ENCODE assay signal across 28 mouse cellular contexts in the genomic region with DNA sequence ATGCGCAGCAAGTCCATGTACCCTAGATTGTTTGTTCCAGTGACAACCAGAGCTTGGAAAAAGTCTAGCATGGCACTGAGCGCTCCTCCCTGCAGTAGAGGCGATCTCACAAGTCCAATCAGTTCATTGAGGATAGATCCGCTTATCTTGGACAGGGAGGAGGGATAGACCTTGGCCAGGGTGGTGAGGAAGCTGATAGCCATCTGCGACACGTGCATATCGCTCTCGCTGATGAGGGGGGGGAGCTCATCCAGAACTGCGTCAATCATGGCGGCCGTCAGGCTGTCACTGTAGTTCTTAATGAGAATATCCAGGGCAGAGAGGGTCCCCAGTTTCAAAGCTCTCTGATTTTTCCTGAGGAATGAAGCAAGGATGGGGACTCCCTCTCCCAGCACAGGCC. TPM values are rescaled to one million over a fixed set of nuclear protein-coding genes. Genes with fewer than 3 reads are reported as not detected.
A peak's percentile ranks its signal among the peaks of the same experiment; 100 is the strongest.
DNase-seq lines count a peak whose midpoint lies in the region; ATAC-seq lines count a peak whose summit lies in the region.
"Had no signal": no experiment of that assay in that cellular context is flagged by ENCODE, and none has a peak within 500 bp of the region (broad histone marks: within the 10 kb centered on the region; RNA-seq: fewer than 3 reads in every experiment).

No protein-coding gene starts in this region.

- H3K9ac ChIP-seq in forebrain, embryonic 14.5 days (ENCODE audit: low read length): no peak overlapping the region
- no peak overlapping the region for H3K9ac ChIP-seq in forebrain, embryonic 13.5 days
- no peak overlapping the region for H3K9ac ChIP-seq in midbrain, embryonic 11.5 days (ENCODE audit: low read length)
- no peak overlapping the region for H3K9ac ChIP-seq in midbrain, embryonic 14.5 days (replicated peaks; ENCODE audit: low read length)
- no peak overlapping the region for H3K9ac ChIP-seq in midbrain, embryonic 16.5 days (ENCODE audit: low read depth, low read length)
- H3K9ac ChIP-seq: embryonic facial prominence, embryonic 13.5 days; embryonic facial prominence, embryonic 15.5 days; forebrain, embryonic 12.5 days had no signal

- no peaks in the 10 kb centered on the region for H3K9me3 ChIP-seq in forebrain, embryonic 14.5 days (replicated peaks; ENCODE audit: control insufficient read depth, low read length)
- H3K9me3 ChIP-seq in forebrain, embryonic 13.5 days (replicated peaks): no peaks in the 10 kb centered on the region
- H3K9me3 ChIP-seq in midbrain, embryonic 11.5 days (ENCODE audit: control insufficient read depth, low read length): no peaks in the 10 kb centered on the region
- no peaks in the 10 kb centered on the region for H3K9me3 ChIP-seq in midbrain, embryonic 10.5 days (replicated peaks)
- no peaks in the 10 kb centered on the region for H3K9me3 ChIP-seq in midbrain, embryonic 14.5 days (ENCODE audit: control insufficient read depth, low read length)
- no peaks in the 10 kb centered on the region for H3K9me3 ChIP-seq in midbrain, embryonic 16.5 days (replicated peaks; ENCODE audit: control insufficient read depth, low read length, poor library complexity, severe bottlenecking)
- H3K9me3 ChIP-seq: embryonic facial prominence, embryonic 13.5 days; embryonic facial prominence, embryonic 15.5 days; forebrain, embryonic 10.5 days; forebrain, embryonic 12.5 days; G1E had no signal

- WGBS in forebrain, embryonic 14.5 days: 96% methylated on average over 11 of the region's 11 CpGs
- 87% methylated on average over 11 of the region's 11 CpGs for WGBS in forebrain, embryonic 13.5 days
- whole genome bisulfite sequencing in midbrain, embryonic 11.5 days: 97% methylated on average over 11 of the region's 11 CpGs
- WGBS in midbrain, embryonic 10.5 days: 95% methylated on average over 11 of the region's 11 CpGs
- 86% methylated on average over 11 of the region's 11 CpGs for WGBS in midbrain, embryonic 14.5 days
- WGBS in midbrain, embryonic 16.5 days: 81% methylated on average over 11 of the region's 11 CpGs

- no peaks in the 10 kb centered on the region for H3K27me3 ChIP-seq in forebrain, embryonic 14.5 days (replicated peaks; ENCODE audit: control insufficient read depth, insufficient read depth, low read length)
- H3K27me3 ChIP-seq in forebrain, embryonic 13.5 days: no peaks in the 10 kb centered on the region
- H3K27me3 ChIP-seq in midbrain, embryonic 11.5 days (ENCODE audit: control insufficient read depth, insufficient read depth, low read length): no peaks in the 10 kb centered on the region
- no peaks in the 10 kb centered on the region for H3K27me3 ChIP-seq in midbrain, embryonic 10.5 days (ENCODE audit: low read depth, poor library complexity, severe bottlenecking)
- H3K27me3 ChIP-seq in midbrain, embryonic 14.5 days (ENCODE audit: control insufficient read depth, insufficient read depth, low read length): no peaks in the 10 kb centered on the region
- no peaks in the 10 kb centered on the region for H3K27me3 ChIP-seq in midbrain, embryonic 16.5 days (ENCODE audit: control insufficient read depth, insufficient read depth, low read depth, low read length)
- H3K27me3 ChIP-seq: CH12.LX; embryonic facial prominence, embryonic 13.5 days; embryonic facial prominence, embryonic 15.5 days; forebrain, embryonic 12.5 days; Patski had no signal

- H3K4me3 ChIP-seq in forebrain, embryonic 14.5 days (ENCODE audit: low read depth, low read length): no peak overlapping the region
- no peak overlapping the region for H3K4me3 ChIP-seq in forebrain, embryonic 13.5 days
- H3K4me3 ChIP-seq in midbrain, embryonic 11.5 days (ENCODE audit: low read depth, low read length): no peak overlapping the region
- H3K4me3 ChIP-seq in midbrain, embryonic 10.5 days: no peak overlapping the region
- H3K4me3 ChIP-seq in midbrain, embryonic 14.5 days (replicated peaks; ENCODE audit: low read depth, low read length): no peak overlapping the region
- no peak overlapping the region for H3K4me3 ChIP-seq in midbrain, embryonic 16.5 days (ENCODE audit: low read depth, low read length)
- H3K4me3 ChIP-seq: embryonic facial prominence, embryonic 13.5 days; embryonic facial prominence, embryonic 15.5 days; erythroblast, embryonic 14.5 days; forebrain, embryonic 10.5 days; forebrain, embryonic 12.5 days had no signal

- no peaks in the 10 kb centered on the region for H3K4me1 ChIP-seq in forebrain, embryonic 14.5 days (ENCODE audit: control insufficient read depth, insufficient read depth, low read length)
- no peaks in the 10 kb centered on the region for H3K4me1 ChIP-seq in forebrain, embryonic 13.5 days
- no peaks in the 10 kb centered on the region for H3K4me1 ChIP-seq in midbrain, embryonic 11.5 days (ENCODE audit: control insufficient read depth, insufficient read depth, low read length)
- no peaks in the 10 kb centered on the region for H3K4me1 ChIP-seq in midbrain, embryonic 10.5 days
- no peaks in the 10 kb centered on the region for H3K4me1 ChIP-seq in midbrain, embryonic 14.5 days (ENCODE audit: control insufficient read depth, insufficient read depth, low read length)
- H3K4me1 ChIP-seq in midbrain, embryonic 16.5 days (ENCODE audit: control insufficient read depth, insufficient read depth, low read length): no peaks in the 10 kb centered on the region
- H3K4me1 ChIP-seq: embryonic facial prominence, embryonic 13.5 days; embryonic facial prominence, embryonic 15.5 days; forebrain, embryonic 10.5 days; forebrain, embryonic 12.5 days had no signal

- peaks cover 84% of the 10 kb centered on the region for H3K36me3 ChIP-seq in forebrain, embryonic 14.5 days (ENCODE audit: control insufficient read depth, insufficient read depth, low read length)
- peaks cover 85% of the 10 kb centered on the region for H3K36me3 ChIP-seq in forebrain, embryonic 13.5 days (ENCODE audit: poor library complexity, severe bottlenecking)
- H3K36me3 ChIP-seq in midbrain, embryonic 11.5 days (ENCODE audit: control insufficient read depth, insufficient read depth, low read length): peaks cover 25% of the 10 kb centered on the region
- peaks cover 100% of the 10 kb centered on the region for H3K36me3 ChIP-seq in midbrain, embryonic 10.5 days
- peaks cover 86% of the 10 kb centered on the region for H3K36me3 ChIP-seq in midbrain, embryonic 14.5 days (ENCODE audit: control insufficient read depth, insufficient read depth, low read length)
- peaks cover 42% of the 10 kb centered on the region for H3K36me3 ChIP-seq in midbrain, embryonic 16.5 days (ENCODE audit: control insufficient read depth, insufficient read depth, low read length)

- ATAC-seq in forebrain, embryonic 14.5 days: 0 out of 2 replicates have a peak, but pooled peaks have one; percentile 26
- ATAC-seq in forebrain, embryonic 13.5 days: no peak
- no peak for ATAC-seq in midbrain, embryonic 11.5 days (ENCODE audit: low FRiP score)
- no peak for ATAC-seq in midbrain, embryonic 14.5 days (ENCODE audit: low FRiP score, low TSS enrichment)
- ATAC-seq in midbrain, embryonic 16.5 days: no peak
- ATAC-seq: activated CD4-positive, CD25-positive, alpha-beta regulatory T cell, adult 4 months; CD4-positive, CD25-positive, alpha-beta regulatory T cell, adult 4 months; forebrain, embryonic 16.5 days; Patski had no signal

- H3K27ac ChIP-seq in forebrain, embryonic 14.5 days (ENCODE audit: low read depth, low read length): no peak overlapping the region
- H3K27ac ChIP-seq in forebrain, embryonic 13.5 days: no peak overlapping the region
- H3K27ac ChIP-seq in midbrain, embryonic 11.5 days (ENCODE audit: low read depth, low read length): no peak overlapping the region
- no peak overlapping the region for H3K27ac ChIP-seq in midbrain, embryonic 10.5 days (replicated peaks)
- no peak overlapping the region for H3K27ac ChIP-seq in midbrain, embryonic 14.5 days (replicated peaks; ENCODE audit: low read depth, low read length)
- H3K27ac ChIP-seq in midbrain, embryonic 16.5 days (ENCODE audit: low read length): no peak overlapping the region
- H3K27ac ChIP-seq: embryonic facial prominence, embryonic 13.5 days; embryonic facial prominence, embryonic 15.5 days; forebrain, embryonic 10.5 days; forebrain, embryonic 12.5 days had no signal

- no peak for DNase-seq in forebrain, embryonic 14.5 days (ENCODE audit: low spot score)
- DNase-seq in midbrain, embryonic 11.5 days (ENCODE audit: low spot score, missing footprints): peak; percentile 71
- no peak for DNase-seq in midbrain, embryonic 10.5 days (ENCODE audit: low spot score)
- DNase-seq in midbrain, embryonic 14.5 days: peak; percentile 7
- DNase-seq: adrenal gland, adult 8-10 months; adrenal gland, postnatal 14 days; adrenal gland, postnatal 36 days; B cell, adult 2 months; cerebellum, adult 11 months; cerebellum, adult 18-20 months; cerebellum, adult 8-10 months; cerebellum, adult 9-11 months; cerebellum, postnatal 14 days; cerebellum, postnatal 36 days; embryo, embryonic 11 days had no signal

- H3K4me2 ChIP-seq in forebrain, embryonic 14.5 days (ENCODE audit: low read length): no peak overlapping the region
- no peak overlapping the region for H3K4me2 ChIP-seq in forebrain, embryonic 13.5 days
- no peak overlapping the region for H3K4me2 ChIP-seq in midbrain, embryonic 11.5 days
- no peak overlapping the region for H3K4me2 ChIP-seq in midbrain, embryonic 14.5 days (ENCODE audit: low read length)
- no peak overlapping the region for H3K4me2 ChIP-seq in midbrain, embryonic 16.5 days (ENCODE audit: low read length)
- H3K4me2 ChIP-seq: embryonic facial prominence, embryonic 13.5 days; embryonic facial prominence, embryonic 15.5 days; forebrain, embryonic 12.5 days had no signal

RNA-seq across cellular contexts. Expression of gene Cand1, which starts 28.6 kb away (rescaled TPM):
- polyA plus RNA-seq in forebrain, embryonic 14.5 days (2014; fragmentation: Nextera tagmentation; extraction: Ambion mirVana): 60.2 and 63.9 TPM in 2 replicates
- polyA plus RNA-seq in forebrain, embryonic 13.5 days (2015; fragmentation: Nextera tagmentation; extraction: Ambion mirVana): 54.3 and 55.5 TPM in 2 replicates
- 115 and 123 TPM in 2 replicates for polyA plus RNA-seq in midbrain, embryonic 11.5 days (2014; fragmentation: Nextera tagmentation; extraction: Ambion mirVana)
- polyA plus RNA-seq in midbrain, embryonic 10.5 days (2016; fragmentation: Nextera tagmentation; extraction: Ambion mirVana): 92.6 and 93.3 TPM in 2 replicates
- 45.2 and 79.8 TPM in 2 replicates for polyA plus RNA-seq in midbrain, embryonic 14.5 days (2014; fragmentation: Nextera tagmentation; extraction: Ambion mirVana)
- polyA plus RNA-seq in midbrain, embryonic 16.5 days (2015; fragmentation: Nextera tagmentation; extraction: Ambion mirVana): 42.6 and 47.4 TPM in 2 replicates

Comparison
In these comparisons a context has a peak if more than half of its experiments do, and no peak if none do; other contexts are left out.
1. DNase-seq: peak in midbrain, embryonic 11.5 days (single experiment) and midbrain, embryonic 14.5 days (single experiment); none in forebrain, embryonic 14.5 days (single experiment) and midbrain, embryonic 10.5 days (single experiment).